Mouse (Mus musculus) layer of hippocampus, postnatal 25 days (tissue): ENCODE results near the gene Det1. TPM values are rescaled to one million over a fixed set of nuclear protein-coding genes. Genes with fewer than 3 reads are reported as not detected.

Experiments used
- DNase-seq, 2 experiments: peaks; one replicate each; pipeline ENCODE4 v3.0.0; 2022; ENCODE audit warnings: mixed read lengths in 2 of 2, low spot score in 1 of 2; ENCODE audit errors: extremely low spot score in 1 of 2
- microRNA-seq, 2 experiments: library from miRNA; unstranded; fragments of <30 nt; microRNA quantifications; one replicate each; pipeline ENCODE4 v1.2.0; 2021
- total RNA-seq, 2 experiments: library from RNA; stranded (reverse); gene quantifications; 2 replicates each; pipeline ENCODE4 v1.2.3; 2021

The Det1 gene
- total RNA-seq, 2 experiments from 2014 or later = 6.0 to 6.3 TPM

DNA sequence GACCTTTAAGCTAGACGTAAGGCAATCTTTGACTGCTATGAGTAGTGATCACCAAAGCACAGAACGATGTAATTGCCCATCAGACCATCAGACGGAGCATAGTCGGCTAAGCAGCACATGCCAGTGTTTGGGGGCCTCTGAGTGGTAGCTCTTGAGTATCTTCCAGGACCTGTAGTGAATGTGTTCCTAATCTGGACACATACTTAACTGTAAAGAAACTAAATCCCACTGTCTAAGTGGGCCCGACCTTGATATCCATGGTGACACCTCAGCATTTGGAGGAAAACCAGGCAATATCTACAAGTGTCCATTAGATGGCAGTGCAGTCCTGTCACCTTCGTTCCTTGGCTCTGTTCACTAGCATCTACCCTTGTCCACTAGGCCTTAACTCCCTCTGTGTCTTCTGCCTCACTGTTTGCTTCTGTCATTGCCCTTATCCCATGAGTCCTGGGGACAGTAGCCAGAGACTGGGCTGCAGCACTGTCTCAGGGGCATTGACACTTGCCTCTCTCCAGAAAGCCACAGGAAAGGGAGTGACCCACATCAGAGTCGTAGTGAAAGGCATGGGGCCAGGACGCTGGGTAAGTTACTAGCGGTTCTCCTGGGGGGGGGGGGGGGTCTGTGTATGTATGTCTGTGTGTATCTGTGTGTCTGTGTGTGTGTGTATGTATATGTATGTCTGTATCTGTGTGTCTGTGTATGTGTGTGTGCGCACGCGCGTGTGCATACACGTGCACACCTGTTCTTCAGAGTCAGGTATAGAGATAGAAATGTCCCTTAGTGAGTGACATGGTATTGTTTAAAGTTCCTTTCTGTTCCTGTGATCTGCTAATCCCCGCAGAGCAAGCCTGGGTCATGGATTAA, 55.5 kb downstream of the Det1 start:
- DNase-seq = peak in 1 of 2 experiments; percentile 29

DNA sequence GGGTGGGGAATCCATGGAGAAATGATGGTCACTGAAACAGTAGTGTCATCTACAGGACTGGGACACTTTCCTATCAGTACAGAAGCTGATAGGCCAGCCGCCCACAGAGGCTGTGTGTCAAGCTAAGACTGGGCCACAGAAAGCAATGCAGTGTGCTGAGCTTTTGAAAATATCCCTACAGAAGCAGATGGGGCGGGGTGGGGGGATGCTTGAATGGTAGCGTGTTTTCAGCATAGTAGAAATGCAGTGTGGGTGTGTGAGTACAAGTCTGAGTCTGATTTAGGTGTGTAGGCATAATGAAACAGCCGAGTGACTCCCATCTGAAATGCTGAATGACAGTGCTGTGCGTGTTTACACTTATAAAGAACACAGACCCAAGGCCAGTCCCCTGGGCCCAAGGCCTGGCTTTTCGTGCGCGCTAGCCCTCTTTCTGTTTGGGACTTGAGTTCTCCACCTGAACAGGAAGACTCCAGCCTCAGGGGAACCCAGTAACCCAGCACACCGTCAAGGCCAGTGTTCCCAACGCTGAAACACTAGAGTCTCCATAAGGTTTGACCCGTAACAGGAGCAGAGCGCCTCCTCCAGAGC, 59.2 kb downstream of the Det1 start:
- DNase-seq = peak in 1 of 2 experiments; percentile 25

DNA sequence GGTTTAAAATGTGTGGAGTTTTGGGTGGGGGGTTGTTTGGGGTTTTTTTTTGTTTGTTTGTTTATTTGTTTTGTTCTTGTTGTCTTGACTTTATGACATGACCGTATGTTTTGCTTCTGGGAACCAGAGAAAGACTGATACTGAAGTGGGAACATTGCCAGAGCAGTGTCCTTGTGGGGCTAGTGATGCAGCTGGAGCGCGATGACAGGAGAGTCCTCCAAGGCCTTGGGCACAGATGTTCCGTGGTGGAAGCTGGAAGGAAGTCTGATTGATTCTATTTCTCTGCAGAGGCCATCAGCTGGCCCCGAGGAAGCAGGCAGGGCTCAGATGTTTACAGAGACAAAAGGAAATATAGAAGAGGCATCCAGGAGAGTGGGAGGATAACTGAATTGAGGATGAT, 61.2 kb downstream of the Det1 start:
- DNase-seq = no peak

DNA sequence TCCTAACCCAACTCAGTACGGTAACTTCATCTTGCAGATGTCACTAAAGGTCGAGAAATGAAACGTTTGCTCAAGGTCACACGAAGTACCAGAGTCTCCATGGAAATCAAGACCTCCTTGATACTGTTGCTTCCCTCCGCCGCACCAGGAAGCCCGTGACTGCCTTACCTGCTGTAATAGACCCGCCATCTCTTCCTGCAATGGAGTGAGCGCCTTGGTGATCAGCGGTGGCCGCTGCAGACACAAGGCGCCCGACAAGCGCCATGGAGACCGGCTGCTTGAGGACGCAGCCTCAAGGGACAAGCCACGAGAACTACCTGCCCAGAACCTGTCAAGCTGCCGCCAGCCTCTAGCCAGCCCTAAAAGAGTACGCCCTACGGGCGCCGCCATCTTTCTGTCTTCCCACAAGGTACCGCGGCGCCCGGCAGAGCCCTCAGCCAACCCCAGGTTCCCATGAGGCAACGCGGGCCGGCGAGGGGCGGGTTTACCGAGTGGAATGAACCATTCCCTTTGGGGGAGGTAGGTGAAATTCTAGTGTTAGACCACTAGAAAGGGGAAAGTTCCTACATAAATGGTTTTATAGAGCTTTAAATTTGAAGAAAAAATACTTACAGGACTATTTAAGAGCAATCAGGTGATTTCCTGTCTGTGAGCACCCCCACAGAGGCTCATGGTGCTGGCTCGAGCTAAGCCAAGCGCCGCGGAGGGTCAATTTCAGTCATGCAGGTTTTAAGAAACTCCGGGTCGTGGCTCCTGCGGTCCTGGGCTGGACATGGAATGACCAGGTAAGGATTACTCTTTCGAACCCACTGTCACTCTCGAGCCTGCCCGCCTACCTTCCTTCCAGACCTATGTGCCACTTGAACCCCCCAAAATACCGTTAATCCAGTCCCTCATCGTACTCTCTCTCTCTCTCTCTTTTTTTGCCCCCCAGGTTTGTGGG, 64.2 kb downstream of the Det1 start, which contains the start of the genes Mrps11 and Mrpl46:
Gene Mrps11, plus strand, starts transcription at position 481 of the 943 bp plus-strand sequence.
Gene Mrpl46, minus strand, starts transcription at position 893 of the 943 bp plus-strand sequence.
- DNase-seq = peak; percentile 67 to 80

DNA sequence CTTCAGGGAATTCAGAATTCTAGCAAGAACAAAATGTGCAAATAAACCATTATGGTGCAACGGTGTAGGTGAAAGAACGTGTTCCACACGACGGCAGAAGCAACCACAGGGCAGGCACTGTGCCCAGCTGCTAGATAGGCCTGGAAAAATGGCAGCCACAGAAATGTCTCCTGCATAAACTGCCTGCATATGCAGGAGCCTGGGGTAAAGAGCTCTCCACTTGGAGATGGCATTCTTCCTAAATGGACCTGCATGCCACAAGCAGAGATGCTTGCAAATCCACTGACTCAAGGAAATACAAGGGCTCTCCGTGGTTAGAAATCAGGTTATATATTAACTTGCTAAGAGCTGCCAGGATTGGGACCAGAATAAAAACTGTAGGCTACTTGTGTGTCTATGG, 68.3 kb downstream of the Det1 start:
- no peak for DNase-seq

Small RNAs within 50 kb of the gene (microRNA-seq; reads per million reads assigned to microRNA genes)
- 185 to 220 reads per million in 2 experiments for gene Mir7-2

Other genes starting within 250 kb of the Det1 start
- 100 to 1,000 TPM; 171 to 232 TPM for gene Ntrk3, start 109.3 kb downstream of the Det1 start, total RNA-seq
- gene Mrps11, start 64.1 kb downstream of the Det1 start, total RNA-seq = 10 to 100 TPM; 32.7 to 39.8 TPM
- gene Mrpl46, start 63.7 kb downstream of the Det1 start, total RNA-seq = 10 to 100 TPM; 25.8 to 31.8 TPM
- gene Aen, start 48.6 kb upstream of the Det1 start, total RNA-seq = 10 to 100 TPM; 21.5 to 23.1 TPM
- gene Isg20, start 66.2 kb upstream of the Det1 start, total RNA-seq = 1 to 10 TPM; 1.1 to 1.2 TPM
- gene Acan, start 206.2 kb upstream of the Det1 start, total RNA-seq = 1 to 10 TPM; 3.0 to 4.0 TPM